Mouse (Mus musculus) effector memory CD4-positive, alpha-beta T cell, adult 7 months (primary cell): ENCODE results near the gene Ogfrl1. TPM values are rescaled to one million over a fixed set of nuclear protein-coding genes. Genes with fewer than 3 reads are reported as not detected.

ENCODE experiments used
- polyA plus RNA-seq: library from polyadenylated mRNA; unstranded; fragments of 100-300 nt; shearing (Covaris generic); gene quantifications from one replicate; pipeline ENCODE4 v1.2.1, GENCODE M21; 2017

Ogfrl1 gene
- polyA plus RNA-seq: 1.1 TPM

DNA sequence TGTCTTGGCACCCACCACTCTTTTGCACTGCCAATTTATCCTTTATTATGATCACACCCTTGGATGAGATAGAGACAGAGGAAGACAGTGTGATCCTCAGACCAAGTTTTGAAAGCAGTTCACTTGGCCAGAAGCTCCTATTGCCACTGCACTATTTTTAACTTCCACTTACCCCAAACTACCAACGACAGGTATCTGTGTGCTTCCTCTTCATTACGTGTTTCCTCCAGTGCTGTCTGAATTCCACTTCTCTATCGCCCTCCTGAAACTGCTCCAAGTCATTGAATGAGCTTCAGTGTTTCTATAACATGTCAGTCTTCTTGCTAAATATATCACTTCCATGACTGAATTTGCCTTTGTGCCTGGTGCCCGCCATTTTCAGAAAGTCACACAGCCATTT lies at the start of gene Ogfrl1:
Gene Ogfrl1 (minus strand): TSS at position 150 of the 400 bp plus-strand sequence.

